Comparison of ENCODE assay signal across 8 mouse cellular contexts in genomic region chr17:47142276-47142675, GRCm38 (mm10).
DNase-seq lines count a peak whose midpoint lies in the region; ATAC-seq and TF ChIP-seq lines count a peak whose summit lies in the region.

No protein-coding gene starts in this region.

- DNase-seq in left cerebral cortex, adult 2 months (ENCODE audit: extremely low spot score in 1 of 2, low spot score in 2 of 2), result no peak
- no peak for DNase-seq in left cerebral cortex, adult 9 months (ENCODE audit: low spot score in 2 of 2)
- DNase-seq in left cerebral cortex, adult 8-10 months (ENCODE audit: low spot score in 2 of 2), result no peak
- DNase-seq in cerebellum, postnatal 10 days, result no peak
- DNase-seq in adrenal gland, postnatal 36 days, result no peak

- no peaks in the 10 kb centered on the region for H3K27me3 ChIP-seq in embryonic facial prominence, embryonic 13.5 days
- H3K27me3 ChIP-seq in kidney, embryonic 16.5 days (ENCODE audit: insufficient read depth, low read length), result no peaks in the 10 kb centered on the region

- no peaks in the 10 kb centered on the region for H3K9me3 ChIP-seq in embryonic facial prominence, embryonic 13.5 days
- H3K9me3 ChIP-seq in kidney, embryonic 16.5 days (ENCODE audit: low read length), result no peaks in the 10 kb centered on the region

- TF ChIP-seq POLR2A in olfactory bulb, adult 2 months (IDR thresholded peaks at IDR 0.05; ENCODE audit: insufficient read depth, low read depth, low read length), result no peak

- intact Hi-C loops in left cerebral cortex, adult 2 months (cut with DNase I), result loop anchor here (5.0 to 10.0 kb wide), 4 partner anchors 35 to 363 kb away; partner anchors contain the start of genes Ccnd3 and Taf8

- H3K4me3 ChIP-seq in left cerebral cortex, adult 2 months, result peak overlapping the region; percentile 80
- peak overlapping the region; percentile 68 for H3K4me3 ChIP-seq in embryonic facial prominence, embryonic 13.5 days
- H3K4me3 ChIP-seq in kidney, embryonic 16.5 days (ENCODE audit: low read length), result peak overlapping the region; percentile 76
- peak overlapping the region; percentile 60 for H3K4me3 ChIP-seq in olfactory bulb, adult 2 months (ENCODE audit: insufficient read depth, low read depth, low read length)

- H3K4me2 ChIP-seq in embryonic facial prominence, embryonic 13.5 days, result peak overlapping the region; percentile 93
- H3K4me2 ChIP-seq in kidney, embryonic 16.5 days (replicated peaks; ENCODE audit: low read depth, low read length), result peak overlapping the region; percentile 93

- ATAC-seq in embryonic facial prominence, embryonic 13.5 days (ENCODE audit: insufficient number of reproducible peaks, insufficient read depth, low FRiP score, low TSS enrichment, low read depth), result no peak
- no peak for ATAC-seq in kidney, embryonic 16.5 days (ENCODE audit: low FRiP score, low TSS enrichment)

- peaks cover 16% of the 10 kb centered on the region for H3K36me3 ChIP-seq in embryonic facial prominence, embryonic 13.5 days
- H3K36me3 ChIP-seq in kidney, embryonic 16.5 days (ENCODE audit: insufficient read depth, low read length), result no peaks in the 10 kb centered on the region

- no peak for TF ChIP-seq CTCF in left cerebral cortex, adult 2 months (IDR thresholded peaks at IDR 0.05)
- no peak for TF ChIP-seq CTCF in olfactory bulb, adult 2 months (IDR thresholded peaks at IDR 0.05; ENCODE audit: insufficient read depth, low read depth, low read length)

- peak overlapping the region; percentile 78 for H3K9ac ChIP-seq in embryonic facial prominence, embryonic 13.5 days
- H3K9ac ChIP-seq in kidney, embryonic 16.5 days (replicated peaks; ENCODE audit: low read length), result peak overlapping the region; percentile 93

- WGBS in embryonic facial prominence, embryonic 13.5 days, result 2% methylated on average over 7 of the region's 7 CpGs
- 1% methylated on average over 7 of the region's 7 CpGs for WGBS in kidney, embryonic 16.5 days
- WGBS in olfactory bulb, adult 2 months, result 3% methylated on average over 7 of the region's 7 CpGs

- H3K27ac ChIP-seq in left cerebral cortex, adult 2 months, result peak overlapping the region; percentile 98
- H3K27ac ChIP-seq in embryonic facial prominence, embryonic 13.5 days, result peak overlapping the region; percentile 99
- H3K27ac ChIP-seq in kidney, embryonic 16.5 days (ENCODE audit: low read length), result peak overlapping the region; percentile 100
- peak overlapping the region; percentile 32 for H3K27ac ChIP-seq in olfactory bulb, adult 2 months (ENCODE audit: insufficient read depth, low read depth, low read length)

- peaks cover 53% of the 10 kb centered on the region for H3K4me1 ChIP-seq in embryonic facial prominence, embryonic 13.5 days
- H3K4me1 ChIP-seq in kidney, embryonic 16.5 days (ENCODE audit: insufficient read depth, low read length), result peaks cover 45% of the 10 kb centered on the region
- H3K4me1 ChIP-seq in olfactory bulb, adult 2 months (ENCODE audit: control insufficient read depth, insufficient read depth, low read length), result peaks cover 30% of the 10 kb centered on the region

Comparison
In these comparisons a context has a peak if more than half of its experiments do, and no peak if none do; other contexts are left out.
1. H3K27ac ChIP-seq: peak in every context shown above with its lines; median percentile 100 in kidney, embryonic 16.5 days; 99 in embryonic facial prominence, embryonic 13.5 days; 98 in left cerebral cortex, adult 2 months; 32 in olfactory bulb, adult 2 months.